Mouse (Mus musculus) lung, embryonic 15.5 days (tissue): ENCODE data around the gene Fam222a. TPM values are rescaled to one million over a fixed set of nuclear protein-coding genes. Genes with fewer than 3 reads are reported as not detected.

Source experiments
- ATAC-seq: fragments of 200-750 bp; cut with Nextera tagmentation; 2 replicates; pipeline ENCODE4 v1.8.0; 2017; ENCODE audit warnings: moderate number of reproducible peaks, borderline replicate concordance; ENCODE audit not compliant: low FRiP score, low TSS enrichment; ENCODE audit errors: extremely low read depth
- H3K27ac ChIP-seq: fragments of 300-500 bp; sonication (generic); 2 replicates; pipeline ENCODE4 v1.5.1; 2015; ENCODE audit warnings: moderate library complexity, mild to moderate bottlenecking, inconsistent platforms
- H3K27me3 ChIP-seq: fragments of 300-500 bp; sonication (generic); 2 replicates; pipeline ENCODE4 v1.6.1; 2015; ENCODE audit warnings: inconsistent platforms
- H3K36me3 ChIP-seq: fragments of 300-500 bp; sonication (generic); 2 replicates; pipeline ENCODE4 v1.6.1; 2015; ENCODE audit warnings: inconsistent platforms
- H3K4me1 ChIP-seq: fragments of 300-500 bp; sonication (generic); 2 replicates; pipeline ENCODE4 v1.6.1; 2015; ENCODE audit warnings: inconsistent platforms
- H3K4me2 ChIP-seq: fragments of 300-500 bp; sonication (generic); 2 replicates; pipeline ENCODE4 v1.6.1; 2015; ENCODE audit warnings: inconsistent platforms, mild to moderate bottlenecking, moderate library complexity
- H3K4me3 ChIP-seq: fragments of 300-500 bp; sonication (generic); 2 replicates; pipeline ENCODE4 v1.5.1; 2015; ENCODE audit warnings: mild to moderate bottlenecking, inconsistent platforms
- H3K9ac ChIP-seq: fragments of 300-500 bp; sonication (generic); 2 replicates; pipeline ENCODE4 v1.6.1; 2015; ENCODE audit warnings: inconsistent platforms
- H3K9me3 ChIP-seq: fragments of 300-500 bp; sonication (generic); 2 replicates; pipeline ENCODE4 v1.6.1; 2016; ENCODE audit warnings: inconsistent platforms
- WGBS: fragments of 180-500 bp; shearing (Covaris S2); methylation state at CpG from one replicate; pipeline ENCODE4 v1.1.7; 2015; 5-methylcytosine and 5-hydroxymethylcytosine counted together
- polyA plus RNA-seq: library from polyadenylated mRNA; unstranded; fragments of >200 nt; fragmentation: Nextera tagmentation; extraction: Ambion mirVana; gene quantifications from 2 replicates; pipeline ENCODE4 v1.2.1, GENCODE M21; 2015

The Fam222a gene
- polyA plus RNA-seq: 2.1 TPM in 2 replicates

GRCm38 (mm10) chr5:114567565-114568197 is at the start of gene Fam222a:
TSS of gene Fam222a (plus strand) at chr5:114568016.
- Histone ChIP-seq H3K27ac (peak within 1 kb of the TSS; percentile 73), H3K4me2 (peak within 1 kb of the TSS; percentile 100), H3K4me1 (peaks cover 60% of the 10 kb centered on the region), H3K9ac (peak within 1 kb of the TSS; percentile 50), H3K36me3 (no peaks in the 10 kb centered on the region), H3K9me3 (no peaks in the 10 kb centered on the region), H3K4me3 (peak within 1 kb of the TSS; percentile 77), H3K27me3 (peaks cover 27% of the 10 kb centered on the region)
- ATAC-seq: peak; percentile 56
- under 1% methylated on average over 71 of the region's 72 CpGs for WGBS

GRCm38 (mm10) chr5:114528355-114528754 is 39.5 kb upstream of the Fam222a start:
- Histone ChIP-seq H3K36me3 (no peaks in the 10 kb centered on the region), H3K4me3 (no peak overlapping the region), H3K4me2 (no peak overlapping the region), H3K27me3 (no peaks in the 10 kb centered on the region), H3K27ac (no peak overlapping the region), H3K4me1 (no peaks in the 10 kb centered on the region), H3K9me3 (no peaks in the 10 kb centered on the region), H3K9ac (no peak overlapping the region)
- WGBS: 85% methylated on average over 6 of the region's 6 CpGs
- no peak for ATAC-seq

GRCm38 (mm10) chr5:114530337-114530736 is 37.5 kb upstream of the Fam222a start:
- Histone ChIP-seq H3K36me3 (no peaks in the 10 kb centered on the region), H3K4me2 (no peak overlapping the region), H3K9me3 (no peaks in the 10 kb centered on the region), H3K4me1 (no peaks in the 10 kb centered on the region), H3K27me3 (no peaks in the 10 kb centered on the region), H3K9ac (no peak overlapping the region), H3K4me3 (no peak overlapping the region), H3K27ac (no peak overlapping the region)
- no peak for ATAC-seq
- WGBS: 68% methylated on average over 6 of the region's 6 CpGs

GRCm38 (mm10) chr5:114532055-114532454 is 35.8 kb upstream of the Fam222a start:
- Histone ChIP-seq H3K9ac (no peak overlapping the region), H3K4me3 (no peak overlapping the region), H3K36me3 (no peaks in the 10 kb centered on the region), H3K27me3 (peaks cover 3% of the 10 kb centered on the region; the same call in 1 of the 2 replicates), H3K4me1 (no peaks in the 10 kb centered on the region), H3K4me2 (no peak overlapping the region), H3K27ac (no peak overlapping the region), H3K9me3 (no peaks in the 10 kb centered on the region)
- WGBS: 68% methylated on average over 6 of the region's 6 CpGs
- ATAC-seq: no peak

- 10% methylated on average over 26 of the region's 26 CpGs for WGBS
- Histone ChIP-seq H3K27ac (no peak overlapping the region), H3K9ac (no peak overlapping the region)
These were observed 30.4 kb upstream of the Fam222a start for GRCm38 (mm10) chr5:114537308-114538020.

GRCm38 (mm10) chr5:114538021-114538405 is 29.8 kb upstream of the Fam222a start:
- peak overlapping the region; percentile 35 for H3K4me2 ChIP-seq
- 14% methylated on average over 8 of the region's 8 CpGs for WGBS
- H3K9me3 ChIP-seq: no peaks in the 10 kb centered on the region
- ATAC-seq: 0 out of 2 replicates have a peak, but pooled peaks have one; percentile 31
- no peak overlapping the region for H3K27ac ChIP-seq
- H3K36me3 ChIP-seq: no peaks in the 10 kb centered on the region
- no peak overlapping the region for H3K9ac ChIP-seq
- no peak overlapping the region for H3K4me3 ChIP-seq
- 0 out of 2 replicates have a peak, but pooled peaks cover 16% of the 10 kb centered on the region for H3K4me1 ChIP-seq
- H3K27me3 ChIP-seq: peaks cover 21% of the 10 kb centered on the region

More at GRCm38 (mm10) chr5:114537308-114538020, 30.4 kb upstream of the Fam222a start:
- no peak for ATAC-seq
- Histone ChIP-seq H3K4me2 (peak overlapping the region; percentile 35), H3K36me3 (no peaks in the 10 kb centered on the region), H3K4me1 (0 out of 2 replicates have a peak, but pooled peaks cover 16% of the 10 kb centered on the region), H3K4me3 (no peak overlapping the region), H3K9me3 (no peaks in the 10 kb centered on the region), H3K27me3 (peaks cover 21% of the 10 kb centered on the region)

GRCm38 (mm10) chr5:114538752-114539151 is 29.1 kb upstream of the Fam222a start:
- H3K9ac ChIP-seq: no peak overlapping the region
- H3K4me3 ChIP-seq: no peak overlapping the region
- 36% methylated on average over 4 of the region's 4 CpGs for WGBS
- no peak overlapping the region for H3K27ac ChIP-seq
- ATAC-seq: no peak
- 0 out of 2 replicates have a peak, but pooled peaks cover 16% of the 10 kb centered on the region for H3K4me1 ChIP-seq
- H3K36me3 ChIP-seq: no peaks in the 10 kb centered on the region
- H3K4me2 ChIP-seq: no peak overlapping the region
- H3K9me3 ChIP-seq: no peaks in the 10 kb centered on the region
- peaks cover 21% of the 10 kb centered on the region for H3K27me3 ChIP-seq

GRCm38 (mm10) chr5:114539766-114540165 is 28.1 kb upstream of the Fam222a start:
- Histone ChIP-seq H3K9ac (no peak overlapping the region), H3K27ac (no peak overlapping the region), H3K9me3 (no peaks in the 10 kb centered on the region), H3K4me2 (no peak overlapping the region), H3K4me1 (0 out of 2 replicates have a peak, but pooled peaks cover 16% of the 10 kb centered on the region), H3K4me3 (no peak overlapping the region), H3K27me3 (peaks cover 21% of the 10 kb centered on the region), H3K36me3 (no peaks in the 10 kb centered on the region)
- no peak for ATAC-seq
- WGBS: 64% methylated on average over 6 of the region's 6 CpGs

GRCm38 (mm10) chr5:114541656-114542445 is 26.0 kb upstream of the Fam222a start:
- Histone ChIP-seq H3K4me3 (no peak overlapping the region), H3K9me3 (no peaks in the 10 kb centered on the region), H3K4me2 (no peak overlapping the region), H3K27ac (no peak overlapping the region), H3K36me3 (no peaks in the 10 kb centered on the region), H3K9ac (no peak overlapping the region), H3K4me1 (0 out of 2 replicates have a peak, but pooled peaks cover 16% of the 10 kb centered on the region), H3K27me3 (peaks cover 20% of the 10 kb centered on the region)
- ATAC-seq: no peak
- WGBS: 48% methylated on average over 15 of the region's 15 CpGs

GRCm38 (mm10) chr5:114543656-114544055 is 24.2 kb upstream of the Fam222a start:
- peaks cover 3% of the 10 kb centered on the region; the same call in 1 of the 2 replicates for H3K27me3 ChIP-seq
- 89% methylated on average over 6 of the region's 6 CpGs for WGBS
- H3K27ac ChIP-seq: no peak overlapping the region
- H3K4me3 ChIP-seq: no peak overlapping the region
- ATAC-seq: no peak
- H3K9ac ChIP-seq: no peak overlapping the region
- no peaks in the 10 kb centered on the region for H3K36me3 ChIP-seq
- no peak overlapping the region for H3K4me2 ChIP-seq
- H3K9me3 ChIP-seq: no peaks in the 10 kb centered on the region
- H3K4me1 ChIP-seq: 0 out of 2 replicates have a peak, but pooled peaks cover 3% of the 10 kb centered on the region

- Histone ChIP-seq H3K9me3 (no peaks in the 10 kb centered on the region), H3K9ac (no peak overlapping the region), H3K4me1 (no peaks in the 10 kb centered on the region), H3K27ac (no peak overlapping the region), H3K4me3 (no peak overlapping the region), H3K36me3 (no peaks in the 10 kb centered on the region), H3K4me2 (no peak overlapping the region), H3K27me3 (no peaks in the 10 kb centered on the region)
- no peak for ATAC-seq
- WGBS: 81% methylated on average over 4 of the region's 4 CpGs
These were observed 23.6 kb upstream of the Fam222a start for GRCm38 (mm10) chr5:114544205-114544604.
